Mouse (Mus musculus) heart, embryonic 11.5 days (tissue): ENCODE data around the gene Cryaa. TPM values are rescaled to one million over a fixed set of nuclear protein-coding genes. Genes with fewer than 3 reads are reported as not detected.

ENCODE experiments used
- ATAC-seq: fragments of 200-750 bp; cut with Nextera tagmentation; replicated peaks from 2 replicates; pipeline ENCODE4 v1.8.0; 2017; ENCODE audit warnings: moderate library complexity; ENCODE audit not compliant: insufficient number of reproducible peaks, low FRiP score, low TSS enrichment
- H3K27ac ChIP-seq: fragments of 300-500 bp; sonication (generic); 2 replicates; pipeline ENCODE4 v1.5.1; 2014; ENCODE audit warnings: mild to moderate bottlenecking, low read depth, low read length
- H3K27me3 ChIP-seq: fragments of 300-500 bp; sonication (generic); 2 replicates; pipeline ENCODE4 v1.6.1; 2014; ENCODE audit warnings: mild to moderate bottlenecking, low read length, mixed read lengths; ENCODE audit not compliant: control insufficient read depth, insufficient read depth
- H3K36me3 ChIP-seq: fragments of 300-500 bp; sonication (generic); 2 replicates; pipeline ENCODE4 v1.6.1; 2014; ENCODE audit warnings: mild to moderate bottlenecking, low read length, moderate library complexity, mixed read lengths; ENCODE audit not compliant: control insufficient read depth, insufficient read depth
- H3K4me1 ChIP-seq: fragments of 300-500 bp; sonication (generic); 2 replicates; pipeline ENCODE4 v1.6.1; 2014; ENCODE audit warnings: low read length; ENCODE audit not compliant: control insufficient read depth, insufficient read depth
- H3K4me2 ChIP-seq: fragments of 300-500 bp; sonication (generic); 2 replicates; pipeline ENCODE4 v1.6.1; 2014; ENCODE audit warnings: mild to moderate bottlenecking, moderate library complexity
- H3K4me3 ChIP-seq: fragments of 300-500 bp; sonication (generic); 2 replicates; pipeline ENCODE4 v1.5.1; 2014; ENCODE audit warnings: low read depth, low read length
- H3K9ac ChIP-seq: fragments of 300-500 bp; sonication (generic); 2 replicates; pipeline ENCODE4 v1.6.1; 2014; ENCODE audit warnings: mild to moderate bottlenecking, low read depth, low read length, moderate library complexity
- H3K9me3 ChIP-seq: fragments of 300-500 bp; sonication (generic); replicated peaks from 2 replicates; pipeline ENCODE4 v1.6.1; 2016; ENCODE audit warnings: low read length; ENCODE audit not compliant: control insufficient read depth
- WGBS: fragments of 180-500 bp; shearing (Covaris S2); extraction: QIAGEN DNeasy Blood & Tissue Kit; methylation state at CpG from one replicate; pipeline ENCODE4 v1.1.7; 2014; ENCODE audit not compliant: insufficient replicate concordance; 5-methylcytosine and 5-hydroxymethylcytosine counted together
- polyA plus RNA-seq: library from polyadenylated mRNA; unstranded; fragments of >200 nt; fragmentation: Nextera tagmentation; extraction: Ambion mirVana; gene quantifications from 2 replicates; pipeline ENCODE4 v1.2.1, GENCODE M21; 2014

The Cryaa gene
- not detected in 2 replicates for polyA plus RNA-seq

- ATAC-seq, result no peak
These were observed at the start of gene Cryaa for GRCm38 (mm10) chr17:31677507-31677906. Gene Cryaa, plus strand, starts transcription at chr17:31677807.

GRCm38 (mm10) chr17:31627961-31628360 is 49.6 kb upstream of the Cryaa start:
- Histone ChIP-seq H3K4me3 (no peak overlapping the region), H3K4me2 (no peak overlapping the region), H3K4me1 (no peaks in the 10 kb centered on the region), H3K9ac (no peak overlapping the region), H3K27ac (no peak overlapping the region), H3K36me3 (no peaks in the 10 kb centered on the region), H3K27me3 (no peaks in the 10 kb centered on the region), H3K9me3 (no peaks in the 10 kb centered on the region)
- ATAC-seq, result no peak
- WGBS, result 84% methylated on average over 2 of the region's 2 CpGs

More at GRCm38 (mm10) chr17:31677507-31677906, at the start of gene Cryaa:
- no peaks in the 10 kb centered on the region for H3K36me3 ChIP-seq
- no peaks in the 10 kb centered on the region for H3K4me1 ChIP-seq
- H3K9me3 ChIP-seq, result no peaks in the 10 kb centered on the region
- no peak within 1 kb of the TSS for H3K9ac ChIP-seq
- H3K27ac ChIP-seq, result no peak within 1 kb of the TSS
- 66% methylated on average over 8 of the region's 8 CpGs for WGBS
- H3K27me3 ChIP-seq, result peaks cover 4% of the 10 kb centered on the region; the same call in 1 of the 2 replicates
- no peak within 1 kb of the TSS for H3K4me3 ChIP-seq
- no peak within 1 kb of the TSS for H3K4me2 ChIP-seq

GRCm38 (mm10) chr17:31631081-31631800 is 46.4 kb upstream of the Cryaa start:
- Histone ChIP-seq H3K36me3 (no peaks in the 10 kb centered on the region), H3K27me3 (peaks cover 13% of the 10 kb centered on the region), H3K9ac (no peak overlapping the region), H3K4me3 (no peak overlapping the region), H3K9me3 (no peaks in the 10 kb centered on the region), H3K4me1 (peaks cover 1% of the 10 kb centered on the region; the same call in 1 of the 2 replicates), H3K27ac (no peak overlapping the region), H3K4me2 (no peak overlapping the region)
- 65% methylated on average over 10 of the region's 10 CpGs for WGBS
- no peak for ATAC-seq

GRCm38 (mm10) chr17:31633007-31633406 is 44.6 kb upstream of the Cryaa start:
- WGBS, result 74% methylated on average over 6 of the region's 6 CpGs
- Histone ChIP-seq H3K9ac (no peak overlapping the region), H3K4me2 (no peak overlapping the region), H3K4me1 (peaks cover 7% of the 10 kb centered on the region), H3K36me3 (no peaks in the 10 kb centered on the region), H3K27ac (no peak overlapping the region), H3K4me3 (no peak overlapping the region), H3K27me3 (peaks cover 20% of the 10 kb centered on the region), H3K9me3 (no peaks in the 10 kb centered on the region)
- ATAC-seq, result no peak

GRCm38 (mm10) chr17:31634896-31635295 is 42.7 kb upstream of the Cryaa start:
- no peaks in the 10 kb centered on the region for H3K9me3 ChIP-seq
- ATAC-seq, result no peak
- H3K27ac ChIP-seq, result no peak overlapping the region
- H3K4me1 ChIP-seq, result peaks cover 7% of the 10 kb centered on the region
- WGBS, result 72% methylated on average over 5 of the region's 5 CpGs
- H3K4me3 ChIP-seq, result no peak overlapping the region
- H3K36me3 ChIP-seq, result no peaks in the 10 kb centered on the region
- H3K4me2 ChIP-seq, result no peak overlapping the region
- H3K27me3 ChIP-seq, result peaks cover 20% of the 10 kb centered on the region
- no peak overlapping the region for H3K9ac ChIP-seq

- no peak for ATAC-seq
- Histone ChIP-seq H3K9ac (no peak overlapping the region), H3K4me3 (no peak overlapping the region), H3K4me2 (no peak overlapping the region; the same call in 1 of the 2 replicates), H3K27ac (no peak overlapping the region), H3K9me3 (no peaks in the 10 kb centered on the region), H3K4me1 (peaks cover 7% of the 10 kb centered on the region), H3K27me3 (peaks cover 20% of the 10 kb centered on the region), H3K36me3 (no peaks in the 10 kb centered on the region)
- 42% methylated on average over 11 of the region's 11 CpGs for WGBS
These were observed 41.8 kb upstream of the Cryaa start for GRCm38 (mm10) chr17:31635781-31636180.

- ATAC-seq, result peak; percentile 55
- WGBS, result 6% methylated on average over 45 of the region's 45 CpGs
- Histone ChIP-seq H3K27ac (no peak overlapping the region), H3K9me3 (no peaks in the 10 kb centered on the region), H3K4me2 (peak overlapping the region; percentile 96), H3K4me1 (peaks cover 7% of the 10 kb centered on the region), H3K36me3 (no peaks in the 10 kb centered on the region), H3K4me3 (peak overlapping the region; percentile 56), H3K27me3 (peaks cover 20% of the 10 kb centered on the region), H3K9ac (peak overlapping the region; percentile 59)
These were observed 41.2 kb upstream of the Cryaa start for GRCm38 (mm10) chr17:31636277-31636941.

- Histone ChIP-seq H3K9me3 (no peaks in the 10 kb centered on the region), H3K36me3 (no peaks in the 10 kb centered on the region), H3K4me2 (peak within 1 kb of the TSS; percentile 96), H3K4me1 (peaks cover 7% of the 10 kb centered on the region), H3K9ac (peak within 1 kb of the TSS; percentile 59), H3K4me3 (peak within 1 kb of the TSS; percentile 56), H3K27ac (no peak within 1 kb of the TSS), H3K27me3 (peaks cover 20% of the 10 kb centered on the region)
- WGBS, result 2% methylated on average over 59 of the region's 61 CpGs
- peak; percentile 82 for ATAC-seq
These were observed 40.4 kb upstream of the Cryaa start, which contains the start of gene Cbs for GRCm38 (mm10) chr17:31636942-31637811. Gene Cbs, minus strand, starts transcription at chr17:31637238.
